Mouse (Mus musculus) bone marrow, adult 2 months (tissue): ENCODE measurements around the gene Agt.

Experiments
- CTCF ChIP-seq: fragments of 200-500 bp; IDR thresholded peaks from 2 replicates; pipeline ENCODE4 v1.5.1; 2011; ENCODE audit warnings: low read length, control low read depth; ENCODE audit not compliant: control insufficient read depth, insufficient read depth
- POLR2A ChIP-seq: fragments of 200-500 bp; IDR thresholded peaks from 2 replicates; pipeline ENCODE4 v1.6.1; 2011; ENCODE audit warnings: low read depth, mild to moderate bottlenecking, control low read depth, low read length, borderline replicate concordance; ENCODE audit not compliant: control insufficient read depth

DNA sequence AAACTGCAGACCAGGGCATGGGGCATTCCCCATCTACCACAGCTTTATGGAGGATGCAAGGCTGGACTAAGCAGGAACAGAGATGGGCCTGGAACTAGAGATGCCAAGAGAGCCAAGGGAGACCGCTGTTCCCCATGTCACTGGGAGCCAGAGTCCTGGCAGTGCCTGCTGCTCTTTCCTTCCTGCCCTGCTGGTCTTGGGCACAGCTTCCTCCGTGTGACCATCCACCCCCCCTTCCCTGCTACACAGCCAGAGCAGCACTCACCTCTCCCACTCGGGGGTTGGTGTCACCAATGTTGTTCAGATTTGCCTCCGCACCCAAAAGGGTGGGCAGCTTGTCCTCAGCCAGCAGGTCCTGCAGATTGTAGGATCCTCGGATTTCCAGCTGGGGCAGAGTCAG, 12.0 kb downstream of the Agt start:
- no peak for TF ChIP-seq CTCF
- TF ChIP-seq POLR2A: no peak
